Mouse (Mus musculus) G1E-ER4 (cell line): ENCODE measurements around the gene Slc35a1. TPM values are rescaled to one million over a fixed set of nuclear protein-coding genes. Genes with fewer than 3 reads are reported as not detected.

ENCODE experiments used
- GATA1 ChIP-seq: IDR thresholded peaks from one replicate; pipeline ENCODE4 v1.8.0; 2012; ENCODE audit warnings: low read length, inconsistent platforms
- polyA plus RNA-seq: library from polyadenylated mRNA; stranded (reverse); fragments of >175 nt; gene quantifications from 2 replicates; pipeline ENCODE4 v1.2.3, GENCODE M21; 2012

Slc35a1 gene
- 2.6 and 2.9 TPM in 2 replicates for polyA plus RNA-seq

DNA sequence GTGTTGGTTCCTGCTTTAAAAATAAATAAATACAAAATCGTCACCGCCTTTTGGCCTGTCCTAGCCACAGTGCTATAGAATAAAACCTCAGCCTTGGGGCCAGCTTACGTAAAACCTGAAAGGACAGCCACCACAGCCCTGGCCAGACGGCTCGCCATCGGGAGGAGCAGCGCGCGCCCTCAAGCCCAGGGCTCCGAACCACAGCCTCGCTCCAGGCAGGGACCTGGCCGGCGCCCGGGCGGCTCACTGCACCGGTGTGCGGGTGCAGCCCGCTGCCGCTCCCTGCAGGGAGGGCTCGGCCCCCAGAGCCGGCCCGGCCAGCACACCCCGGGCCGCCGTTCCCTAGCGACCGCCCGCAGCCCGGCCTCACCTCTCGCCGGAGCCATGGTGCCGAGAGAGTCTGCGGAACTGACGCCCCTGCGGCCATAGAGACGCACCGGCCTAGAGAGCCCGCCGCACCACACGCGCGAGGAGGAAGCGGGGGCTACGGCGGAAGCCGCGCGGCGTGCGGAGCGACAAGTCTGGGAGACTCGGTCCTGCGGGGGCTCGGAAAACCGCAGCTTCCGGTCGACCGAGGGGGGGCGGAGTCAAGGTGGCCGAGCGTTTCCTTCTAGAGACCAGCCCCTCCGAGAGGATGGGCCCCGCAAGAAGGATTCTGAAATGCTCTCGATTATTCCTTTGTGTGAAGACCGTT is at the start of gene Slc35a1:
TSS of gene Slc35a1 (minus strand) at position 565 of the 694 bp plus-strand sequence.
- TF ChIP-seq GATA1, result no peak

DNA sequence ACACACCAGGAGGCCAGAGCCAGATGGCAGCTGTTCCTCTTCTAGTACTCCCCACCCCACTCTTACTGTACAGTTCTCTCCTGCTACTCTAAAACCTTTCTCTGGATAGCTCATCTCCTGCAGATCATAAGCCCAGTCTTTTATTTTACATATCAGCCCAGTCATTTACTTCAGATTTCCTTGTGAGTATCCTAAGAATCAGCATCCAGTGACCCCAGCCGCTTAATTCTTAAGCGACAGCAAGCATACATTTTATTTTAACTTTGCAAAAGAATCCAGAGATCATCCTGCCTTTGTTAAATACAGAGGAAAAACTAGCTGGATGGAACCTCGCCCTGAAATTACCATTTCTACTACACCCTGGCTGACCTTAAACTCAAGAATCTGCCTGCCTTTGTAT is 47.2 kb upstream of the Slc35a1 start:
- no peak for TF ChIP-seq GATA1

DNA sequence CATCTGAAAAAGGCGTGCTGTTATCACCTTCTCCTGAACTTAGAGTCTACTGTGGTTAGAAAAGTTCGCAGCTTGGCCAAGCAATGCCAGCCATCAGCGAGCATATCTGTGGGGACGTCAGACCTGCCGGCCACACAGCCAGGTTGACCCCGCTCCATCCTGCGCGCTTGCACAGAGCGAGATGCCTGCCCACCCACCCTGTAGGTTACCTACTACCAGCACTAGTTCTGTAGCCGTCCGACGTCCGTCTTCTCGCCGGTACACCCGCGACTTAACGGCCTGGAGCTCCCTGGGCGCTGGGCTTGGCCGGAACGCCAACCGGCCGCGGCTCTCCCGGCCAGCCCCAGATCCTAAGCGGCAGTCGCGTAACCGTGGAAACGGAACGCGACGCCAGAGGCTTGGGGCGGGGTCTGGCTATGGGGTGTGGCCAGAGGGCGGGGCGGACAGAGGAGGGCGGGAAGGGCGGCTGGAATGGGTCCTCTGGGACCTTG is 42.7 kb upstream of the Slc35a1 start, which contains the start of gene Cfap206:
TSS of gene Cfap206 (minus strand) at position 356 of the 491 bp plus-strand sequence.
- TF ChIP-seq GATA1, result no peak

DNA sequence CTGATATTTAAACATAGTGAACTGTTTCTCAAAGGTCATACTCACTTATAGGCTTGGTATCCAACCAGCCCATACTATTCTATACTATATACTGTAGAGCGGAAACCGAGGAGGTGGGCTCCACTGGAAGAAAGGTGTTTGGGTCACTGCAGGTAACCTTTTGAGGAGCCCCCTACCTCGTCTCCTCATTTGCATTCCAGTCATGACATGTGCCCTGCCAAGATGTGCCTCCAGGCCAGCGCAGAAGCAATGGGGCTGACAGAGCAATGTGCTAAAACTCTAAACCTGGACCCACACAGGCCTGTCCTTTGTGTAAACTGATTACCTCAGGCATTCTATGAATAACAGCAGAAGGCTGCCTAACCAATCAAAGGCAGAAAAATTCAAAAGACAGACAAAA is 37.1 kb upstream of the Slc35a1 start:
- no peak for TF ChIP-seq GATA1

DNA sequence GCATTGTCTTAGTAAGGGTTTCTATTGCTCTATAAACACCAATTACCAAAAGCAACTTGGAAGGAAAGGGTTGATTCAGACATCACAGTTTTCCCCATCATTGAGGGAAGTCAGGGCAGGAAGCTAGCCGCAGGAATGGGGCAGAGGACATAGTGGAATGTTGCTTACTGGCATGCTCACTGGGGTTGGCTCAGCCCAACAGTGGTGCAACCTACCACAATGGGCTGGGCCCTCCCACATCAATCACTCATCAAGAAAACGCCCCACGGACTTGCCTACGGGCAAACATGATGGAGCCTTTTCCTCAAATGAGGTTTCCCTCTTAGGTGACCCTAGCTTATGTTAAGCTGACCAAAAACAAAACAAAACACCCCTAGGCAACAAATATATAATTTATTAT is 35.9 kb upstream of the Slc35a1 start:
- TF ChIP-seq GATA1, result no peak

DNA sequence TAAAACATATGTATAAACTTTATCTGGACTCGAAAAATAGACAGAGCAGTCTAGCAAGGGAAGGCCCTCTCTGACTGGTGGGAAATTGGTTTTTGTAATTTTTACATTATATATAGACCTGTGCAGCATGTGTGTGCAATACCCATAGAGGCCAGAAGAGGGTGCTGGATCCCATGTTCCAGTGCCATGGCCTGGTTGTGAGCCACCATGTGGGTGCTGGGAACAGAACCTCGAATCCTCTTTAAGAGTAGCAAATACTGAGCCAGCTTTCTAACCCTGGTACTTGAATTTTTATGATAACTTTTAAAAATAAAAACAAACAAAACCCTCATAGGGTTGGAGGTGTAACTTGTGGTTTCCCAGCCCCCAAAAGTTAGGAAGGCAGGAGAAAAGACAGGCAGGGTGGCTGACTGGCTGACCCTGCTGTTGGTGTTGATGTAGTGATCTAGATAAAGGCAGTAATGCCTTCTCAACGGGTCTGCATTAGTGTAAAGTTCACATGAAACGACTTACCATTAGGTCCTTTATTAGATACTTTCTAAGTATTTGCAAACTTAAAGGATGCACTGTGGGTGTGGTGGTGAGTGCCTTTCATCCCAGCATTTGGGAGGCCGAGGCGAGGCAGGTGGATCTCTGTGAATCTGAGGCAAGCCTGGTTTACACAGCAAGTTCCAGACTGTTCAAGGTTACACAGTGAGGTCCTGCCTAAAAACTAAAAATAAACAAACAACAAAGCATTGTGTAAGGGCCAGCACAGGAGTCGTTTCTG is 33.1 kb upstream of the Slc35a1 start:
- TF ChIP-seq GATA1, result no peak

DNA sequence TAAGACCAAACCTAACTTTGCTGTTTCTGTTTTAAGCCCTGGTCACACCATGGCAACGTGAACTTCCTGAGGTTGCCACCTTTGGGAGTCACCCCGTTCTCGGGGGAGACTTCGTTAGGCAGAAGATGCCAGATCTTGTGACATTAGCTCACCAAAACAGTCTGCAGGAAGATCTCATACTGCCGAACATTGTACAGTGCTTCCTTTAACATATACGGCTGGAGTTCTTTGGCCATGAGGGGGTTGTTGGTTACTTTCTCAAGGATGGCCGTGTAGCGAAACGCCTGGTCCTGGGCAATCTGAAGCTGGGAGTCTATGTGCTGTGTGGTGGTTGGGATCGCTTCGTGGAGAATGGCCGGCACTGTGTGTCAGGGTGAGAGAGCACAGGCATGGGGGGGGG is 32.2 kb upstream of the Slc35a1 start:
- TF ChIP-seq GATA1, result no peak

DNA sequence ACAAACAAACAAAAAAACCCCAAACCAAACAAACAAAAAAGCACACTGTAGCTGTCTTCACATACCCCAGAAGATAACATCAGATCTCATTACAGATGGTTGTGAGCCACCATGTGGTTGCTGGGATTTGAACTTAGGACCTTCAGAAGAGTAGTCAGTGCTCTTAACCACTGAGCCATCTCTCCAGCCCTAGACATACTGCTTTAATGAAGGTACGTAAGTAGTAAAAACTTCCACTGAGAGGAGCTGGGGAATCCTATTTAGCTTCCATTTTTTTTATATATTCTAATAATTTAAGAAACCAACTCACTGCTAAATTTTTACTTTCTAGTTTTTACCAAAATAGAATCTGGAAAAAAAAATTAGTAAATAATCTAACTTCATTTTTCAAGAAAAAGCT is 27.8 kb upstream of the Slc35a1 start:
- no peak for TF ChIP-seq GATA1

DNA sequence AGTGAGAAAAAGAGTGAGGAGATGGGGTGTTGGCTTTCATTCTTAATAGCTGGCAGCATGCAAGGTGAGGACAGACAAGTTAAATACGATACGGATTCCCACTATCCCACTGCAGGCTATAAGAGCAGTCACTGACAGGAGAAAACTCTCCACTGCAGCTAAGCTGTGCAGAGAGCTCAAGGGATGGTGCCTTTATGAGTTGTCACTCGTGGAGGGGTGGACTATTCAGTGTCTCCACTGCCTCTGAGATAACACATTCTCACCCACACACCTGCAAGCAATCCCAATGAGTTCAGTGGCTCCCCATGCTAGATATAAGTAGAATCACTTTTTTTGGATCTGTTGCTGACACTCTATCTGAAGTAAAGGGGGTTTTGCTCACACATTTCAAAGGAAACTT is 20.9 kb upstream of the Slc35a1 start:
- no peak for TF ChIP-seq GATA1

DNA sequence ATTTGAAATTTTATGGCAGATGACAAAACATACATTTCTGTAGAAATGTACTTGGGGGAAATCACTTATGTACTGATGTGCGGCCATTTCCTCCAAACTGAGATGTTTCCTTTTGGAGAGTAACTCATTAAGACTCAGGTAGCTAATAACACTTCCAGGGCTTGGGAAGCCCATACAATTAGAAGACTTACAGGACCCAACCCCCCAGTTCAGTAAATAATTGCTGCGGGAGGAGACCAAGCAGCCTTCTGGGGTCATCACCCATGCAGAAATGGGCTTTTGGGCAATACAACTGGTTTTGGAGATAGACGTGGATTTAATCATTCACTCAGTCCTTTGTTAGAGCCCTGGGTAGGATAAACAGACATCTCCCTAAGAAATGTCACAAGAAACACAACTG is 20.0 kb upstream of the Slc35a1 start:
- no peak for TF ChIP-seq GATA1

DNA sequence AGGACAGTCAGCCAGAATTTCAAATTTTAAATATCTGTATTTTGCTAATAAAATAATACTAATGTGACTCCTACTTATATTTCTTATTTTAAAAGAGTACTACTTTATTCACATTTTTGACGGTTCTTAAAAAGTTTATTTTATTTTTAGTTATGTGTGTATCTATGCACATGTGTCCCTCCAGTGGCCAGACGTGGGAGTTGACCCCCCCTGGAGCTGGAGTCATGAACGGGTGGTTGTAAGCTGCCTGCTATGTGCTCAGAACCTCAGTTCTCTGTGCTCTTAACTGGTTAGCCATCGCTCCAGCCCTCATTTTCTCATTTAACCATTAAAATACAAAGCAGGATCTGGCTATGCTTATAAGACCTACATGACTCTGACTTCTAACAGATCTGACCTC is 15.8 kb upstream of the Slc35a1 start:
- TF ChIP-seq GATA1, result no peak

DNA sequence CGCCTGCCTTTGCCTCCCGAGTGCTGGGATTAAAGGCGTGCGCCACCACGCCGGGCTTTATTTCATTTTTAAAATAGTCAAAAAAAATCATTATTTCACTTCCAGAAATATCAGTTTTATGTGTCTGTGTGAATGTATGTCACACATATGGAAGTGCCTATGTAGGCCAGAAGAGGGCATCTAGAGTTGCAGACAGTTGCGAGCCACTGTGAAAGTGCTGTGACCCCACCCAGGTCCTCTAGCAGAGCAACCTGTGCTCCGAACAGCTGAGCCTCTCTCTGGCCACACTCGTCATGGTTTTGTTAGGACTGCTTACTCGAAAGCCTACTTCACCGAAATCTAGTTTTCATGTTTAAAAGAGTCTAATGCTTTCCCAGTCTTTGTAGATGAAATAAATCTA is 15.0 kb upstream of the Slc35a1 start:
- no peak for TF ChIP-seq GATA1

DNA sequence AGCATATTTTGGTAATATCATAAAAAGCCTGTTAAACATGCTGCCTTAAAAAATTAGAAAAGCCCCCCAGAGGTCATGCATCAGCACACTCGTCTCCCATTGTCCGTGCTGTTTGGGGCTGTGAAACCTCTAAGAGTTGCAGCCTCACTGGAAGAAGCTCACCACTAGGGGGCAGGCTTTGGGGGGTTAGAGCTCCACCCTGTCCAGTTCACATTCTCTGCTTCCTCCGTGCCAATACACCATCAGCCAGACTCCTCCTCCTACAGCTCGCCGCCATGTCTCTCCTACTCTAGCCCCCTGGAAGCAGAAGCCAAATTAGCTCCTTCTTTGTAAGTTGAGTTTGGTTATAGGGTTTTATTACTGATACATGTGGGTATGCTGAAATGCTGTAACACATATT is 14.3 kb upstream of the Slc35a1 start:
- no peak for TF ChIP-seq GATA1

DNA sequence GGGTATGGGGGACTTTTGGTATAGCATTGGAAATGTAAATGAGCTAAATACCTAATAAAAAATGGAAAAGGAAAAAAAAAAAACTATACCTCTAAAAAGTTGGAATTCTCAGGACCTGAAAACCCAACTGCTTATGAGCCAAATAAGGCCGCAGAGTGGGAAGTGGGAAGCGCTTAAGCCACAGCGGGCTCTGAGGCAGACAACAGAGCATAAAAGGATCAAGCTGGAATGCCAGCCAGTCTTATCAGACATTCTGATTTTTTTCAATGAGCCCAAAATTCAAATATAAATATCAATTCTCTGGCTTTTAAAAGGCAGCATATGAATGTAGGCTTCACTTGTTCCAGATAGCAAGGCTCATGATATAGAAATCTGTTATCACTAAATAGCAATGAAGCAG is 783 bp upstream of the Slc35a1 start:
- no peak for TF ChIP-seq GATA1

DNA sequence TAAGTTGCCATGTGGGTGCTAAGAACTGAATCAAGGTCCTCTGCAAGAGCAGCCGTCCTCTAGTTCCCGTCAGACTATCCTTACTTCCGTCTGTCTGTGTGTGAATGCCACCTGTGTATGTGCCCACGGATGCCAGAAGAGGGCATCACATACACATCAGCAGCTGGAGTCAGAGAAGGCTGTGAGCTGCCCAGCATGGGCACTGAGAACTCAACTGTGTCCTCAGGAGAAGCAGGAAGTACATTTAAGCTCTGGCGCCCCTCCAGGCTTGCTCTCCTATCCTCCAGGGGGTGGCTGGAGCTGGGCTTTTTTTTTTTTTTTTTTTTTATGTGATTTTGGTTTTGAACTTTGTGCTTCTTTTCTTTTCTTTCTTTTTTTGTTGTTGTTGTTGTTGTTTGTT is 6.7 kb downstream of the Slc35a1 start:
- TF ChIP-seq GATA1, result no peak

DNA sequence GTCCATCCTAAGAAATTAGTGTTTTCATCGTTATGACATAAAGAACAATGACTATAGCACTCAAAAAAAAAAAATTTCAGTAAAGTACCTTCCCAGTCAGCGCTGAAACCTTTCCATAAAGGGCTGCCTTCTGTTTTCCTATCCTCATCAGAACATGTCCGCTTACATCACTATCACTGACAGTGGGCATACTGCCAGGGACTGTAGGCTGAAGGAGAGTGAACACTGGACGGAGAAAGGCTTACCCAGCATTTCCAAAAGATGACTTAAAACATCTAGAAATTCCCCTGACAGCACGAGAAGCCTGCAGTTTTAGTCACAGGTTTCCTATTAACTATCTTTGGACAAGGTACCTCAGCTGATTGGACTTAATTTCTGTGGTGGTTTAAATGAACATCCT is 13.5 kb downstream of the Slc35a1 start:
- TF ChIP-seq GATA1, result no peak

DNA sequence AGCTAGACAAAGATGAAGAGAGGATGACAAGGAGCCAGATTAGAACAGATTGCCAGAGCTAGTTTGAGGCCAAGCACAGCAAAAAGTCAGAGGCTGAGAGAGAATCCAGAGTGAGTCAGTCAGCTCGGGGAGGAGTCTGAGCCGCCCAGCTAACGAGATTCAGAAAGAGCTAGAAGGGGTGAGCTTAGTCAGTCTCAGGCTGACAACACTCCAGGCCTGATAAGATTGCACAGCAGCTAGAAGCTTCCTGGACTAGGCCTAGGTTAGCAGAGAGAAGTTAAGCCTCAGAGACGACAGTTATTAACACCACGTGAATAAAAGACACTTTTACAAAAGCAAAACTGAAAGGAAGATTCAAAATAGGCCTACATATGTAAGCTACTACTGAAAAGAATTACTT is 19.3 kb downstream of the Slc35a1 start:
- no peak for TF ChIP-seq GATA1
